Mouse (Mus musculus) lung, embryonic 15.5 days (tissue): ENCODE results near the gene Fscn2. TPM values are rescaled to one million over a fixed set of nuclear protein-coding genes. Genes with fewer than 3 reads are reported as not detected.
"Not testable (repeated sequence)": the region's sequence is repeated elsewhere in the genome, so short reads cannot be mapped to it uniquely, and the experiment has no call there.

ENCODE experiments used
- ATAC-seq: fragments of 200-750 bp; cut with Nextera tagmentation; 2 replicates; pipeline ENCODE4 v1.8.0; 2017; ENCODE audit warnings: moderate number of reproducible peaks, borderline replicate concordance; ENCODE audit not compliant: low FRiP score, low TSS enrichment; ENCODE audit errors: extremely low read depth
- H3K27ac ChIP-seq: fragments of 300-500 bp; sonication (generic); 2 replicates; pipeline ENCODE4 v1.5.1; 2015; ENCODE audit warnings: moderate library complexity, mild to moderate bottlenecking, inconsistent platforms
- H3K27me3 ChIP-seq: fragments of 300-500 bp; sonication (generic); 2 replicates; pipeline ENCODE4 v1.6.1; 2015; ENCODE audit warnings: inconsistent platforms
- H3K36me3 ChIP-seq: fragments of 300-500 bp; sonication (generic); 2 replicates; pipeline ENCODE4 v1.6.1; 2015; ENCODE audit warnings: inconsistent platforms
- H3K4me1 ChIP-seq: fragments of 300-500 bp; sonication (generic); 2 replicates; pipeline ENCODE4 v1.6.1; 2015; ENCODE audit warnings: inconsistent platforms
- H3K4me2 ChIP-seq: fragments of 300-500 bp; sonication (generic); 2 replicates; pipeline ENCODE4 v1.6.1; 2015; ENCODE audit warnings: inconsistent platforms, mild to moderate bottlenecking, moderate library complexity
- H3K4me3 ChIP-seq: fragments of 300-500 bp; sonication (generic); 2 replicates; pipeline ENCODE4 v1.5.1; 2015; ENCODE audit warnings: mild to moderate bottlenecking, inconsistent platforms
- H3K9ac ChIP-seq: fragments of 300-500 bp; sonication (generic); 2 replicates; pipeline ENCODE4 v1.6.1; 2015; ENCODE audit warnings: inconsistent platforms
- H3K9me3 ChIP-seq: fragments of 300-500 bp; sonication (generic); 2 replicates; pipeline ENCODE4 v1.6.1; 2016; ENCODE audit warnings: inconsistent platforms
- WGBS: fragments of 180-500 bp; shearing (Covaris S2); methylation state at CpG from one replicate; pipeline ENCODE4 v1.1.7; 2015; 5-methylcytosine and 5-hydroxymethylcytosine counted together
- polyA plus RNA-seq: library from polyadenylated mRNA; unstranded; fragments of >200 nt; fragmentation: Nextera tagmentation; extraction: Ambion mirVana; gene quantifications from 2 replicates; pipeline ENCODE4 v1.2.1, GENCODE M21; 2015

The Fscn2 gene
- polyA plus RNA-seq, 1 experiment from 2014 or later, result 0.56 TPM

GRCm38 (mm10) chr11:120347791-120348683 is 13.3 kb upstream of the Fscn2 start, which contains the start of gene Actg1:
Gene Actg1 (minus strand): TSS chr11:120348542.
- peak; percentile 78 for ATAC-seq
- H3K9ac ChIP-seq, result peak within 1 kb of the TSS; percentile 100
- H3K4me2 ChIP-seq, result peak within 1 kb of the TSS; percentile 87
- H3K27ac ChIP-seq, result peak within 1 kb of the TSS; percentile 100
- H3K9me3 ChIP-seq, result no peaks in the 10 kb centered on the region
- no peaks in the 10 kb centered on the region for H3K27me3 ChIP-seq
- WGBS, result 3% methylated on average over 100 of the region's 103 CpGs
- peaks cover 16% of the 10 kb centered on the region for H3K36me3 ChIP-seq
- H3K4me3 ChIP-seq, result peak within 1 kb of the TSS; percentile 83
- H3K4me1 ChIP-seq, result peaks cover 32% of the 10 kb centered on the region

- H3K9me3 ChIP-seq, result no peaks in the 10 kb centered on the region
- H3K4me3 ChIP-seq, result peak overlapping the region; percentile 83
- H3K36me3 ChIP-seq, result peaks cover 16% of the 10 kb centered on the region
- no peaks in the 10 kb centered on the region for H3K27me3 ChIP-seq
- ATAC-seq, result peak; percentile 13
- 2% methylated on average over 51 of the region's 53 CpGs for WGBS
- peak overlapping the region; percentile 100 for H3K27ac ChIP-seq
- peak overlapping the region; percentile 87 for H3K4me2 ChIP-seq
- H3K9ac ChIP-seq, result peak overlapping the region; percentile 100
- peaks cover 40% of the 10 kb centered on the region for H3K4me1 ChIP-seq
Measured at GRCm38 (mm10) chr11:120348684-120349370, 12.5 kb upstream of the Fscn2 start.

GRCm38 (mm10) chr11:120349371-120349985 is 11.9 kb upstream of the Fscn2 start:
- Histone ChIP-seq H3K4me3 (peak overlapping the region; percentile 83), H3K36me3 (peaks cover 15% of the 10 kb centered on the region), H3K4me1 (peaks cover 45% of the 10 kb centered on the region), H3K27me3 (no peaks in the 10 kb centered on the region), H3K27ac (peak overlapping the region; percentile 100), H3K9ac (peak overlapping the region; percentile 100), H3K4me2 (peak overlapping the region; percentile 87), H3K9me3 (no peaks in the 10 kb centered on the region)
- under 1% methylated on average over 16 of the region's 16 CpGs for WGBS
- no peak; the same call in 1 of the 2 replicates for ATAC-seq

- H3K4me3 ChIP-seq, result peak overlapping the region; percentile 83
- no peaks in the 10 kb centered on the region for H3K27me3 ChIP-seq
- H3K36me3 ChIP-seq, result peaks cover 9% of the 10 kb centered on the region
- under 1% methylated on average over 58 of the region's 68 CpGs for WGBS
- H3K9ac ChIP-seq, result peak overlapping the region; percentile 100
- peak overlapping the region; percentile 87 for H3K4me2 ChIP-seq
- H3K4me1 ChIP-seq, result peaks cover 49% of the 10 kb centered on the region
- no peaks in the 10 kb centered on the region for H3K9me3 ChIP-seq
- H3K27ac ChIP-seq, result peak overlapping the region; percentile 100
- peak; percentile 82 for ATAC-seq
Measured at GRCm38 (mm10) chr11:120349986-120350702, 11.2 kb upstream of the Fscn2 start.

- Histone ChIP-seq H3K4me1 (peaks cover 51% of the 10 kb centered on the region), H3K27me3 (no peaks in the 10 kb centered on the region), H3K9me3 (no peaks in the 10 kb centered on the region), H3K36me3 (peaks cover 5% of the 10 kb centered on the region; the same call in 1 of the 2 replicates), H3K27ac (peak overlapping the region; percentile 100), H3K4me2 (peak overlapping the region; percentile 87), H3K9ac (peak overlapping the region; percentile 100), H3K4me3 (peak overlapping the region; percentile 83)
- WGBS, result 11% methylated on average over 11 of the region's 11 CpGs
- ATAC-seq, result no peak
Measured at GRCm38 (mm10) chr11:120350711-120351110, 10.6 kb upstream of the Fscn2 start.

- Histone ChIP-seq H3K9ac (peak overlapping the region; percentile 100; the same call in 1 of the 2 replicates), H3K9me3 (no peaks in the 10 kb centered on the region), H3K4me3 (0 out of 2 replicates have a peak overlapping the region, but pooled peaks have one; percentile 83), H3K4me1 (peaks cover 57% of the 10 kb centered on the region), H3K36me3 (peaks cover 3% of the 10 kb centered on the region; the same call in 1 of the 2 replicates), H3K4me2 (0 out of 2 replicates have a peak overlapping the region, but pooled peaks have one; percentile 87), H3K27ac (peak overlapping the region; percentile 100), H3K27me3 (no peaks in the 10 kb centered on the region)
- ATAC-seq, result no peak
- 71% methylated on average over 10 of the region's 10 CpGs for WGBS
Measured at GRCm38 (mm10) chr11:120351250-120352092, 9.9 kb upstream of the Fscn2 start.

- not testable (repeated sequence) for H3K9ac ChIP-seq
Measured at GRCm38 (mm10) chr11:120352093-120352350, 9.3 kb upstream of the Fscn2 start.

GRCm38 (mm10) chr11:120352571-120353290 is 8.6 kb upstream of the Fscn2 start:
- Histone ChIP-seq H3K4me1 (peaks cover 64% of the 10 kb centered on the region), H3K9ac (no peak overlapping the region), H3K4me2 (no peak overlapping the region), H3K4me3 (no peak overlapping the region), H3K27ac (peak overlapping the region; percentile 100), H3K36me3 (no peaks in the 10 kb centered on the region), H3K9me3 (no peaks in the 10 kb centered on the region), H3K27me3 (no peaks in the 10 kb centered on the region)
- ATAC-seq, result no peak
- WGBS, result 47% methylated on average over 13 of the region's 13 CpGs

More at GRCm38 (mm10) chr11:120352093-120352350, 9.3 kb upstream of the Fscn2 start:
- H3K9me3 ChIP-seq, H3K4me3 ChIP-seq, H3K27me3 ChIP-seq, ATAC-seq, H3K36me3 ChIP-seq, H3K4me2 ChIP-seq: not testable (repeated sequence)
- peak overlapping the region; percentile 100 for H3K27ac ChIP-seq
- peaks cover 57% of the 10 kb centered on the region for H3K4me1 ChIP-seq
- 86% methylated on average over 5 of the region's 5 CpGs for WGBS

GRCm38 (mm10) chr11:120353500-120354303 is 7.6 kb upstream of the Fscn2 start:
- H3K4me1 ChIP-seq, result peaks cover 74% of the 10 kb centered on the region
- H3K4me2 ChIP-seq, result peak overlapping the region; percentile 38
- H3K9ac ChIP-seq, result no peak overlapping the region
- no peak for ATAC-seq
- WGBS, result 26% methylated on average over 26 of the region's 26 CpGs
- H3K4me3 ChIP-seq, result no peak overlapping the region
- H3K9me3 ChIP-seq, result no peaks in the 10 kb centered on the region
- H3K36me3 ChIP-seq, result no peaks in the 10 kb centered on the region
- H3K27me3 ChIP-seq, result no peaks in the 10 kb centered on the region
- peak overlapping the region; percentile 100 for H3K27ac ChIP-seq
